Mouse (Mus musculus): ENCODE data around the gene Dhfr.

The Dhfr gene

GRCm38 (mm10) chr13:92393047-92393661, 38.6 kb downstream of the Dhfr start:
- no peak for DNase-seq

DNA sequence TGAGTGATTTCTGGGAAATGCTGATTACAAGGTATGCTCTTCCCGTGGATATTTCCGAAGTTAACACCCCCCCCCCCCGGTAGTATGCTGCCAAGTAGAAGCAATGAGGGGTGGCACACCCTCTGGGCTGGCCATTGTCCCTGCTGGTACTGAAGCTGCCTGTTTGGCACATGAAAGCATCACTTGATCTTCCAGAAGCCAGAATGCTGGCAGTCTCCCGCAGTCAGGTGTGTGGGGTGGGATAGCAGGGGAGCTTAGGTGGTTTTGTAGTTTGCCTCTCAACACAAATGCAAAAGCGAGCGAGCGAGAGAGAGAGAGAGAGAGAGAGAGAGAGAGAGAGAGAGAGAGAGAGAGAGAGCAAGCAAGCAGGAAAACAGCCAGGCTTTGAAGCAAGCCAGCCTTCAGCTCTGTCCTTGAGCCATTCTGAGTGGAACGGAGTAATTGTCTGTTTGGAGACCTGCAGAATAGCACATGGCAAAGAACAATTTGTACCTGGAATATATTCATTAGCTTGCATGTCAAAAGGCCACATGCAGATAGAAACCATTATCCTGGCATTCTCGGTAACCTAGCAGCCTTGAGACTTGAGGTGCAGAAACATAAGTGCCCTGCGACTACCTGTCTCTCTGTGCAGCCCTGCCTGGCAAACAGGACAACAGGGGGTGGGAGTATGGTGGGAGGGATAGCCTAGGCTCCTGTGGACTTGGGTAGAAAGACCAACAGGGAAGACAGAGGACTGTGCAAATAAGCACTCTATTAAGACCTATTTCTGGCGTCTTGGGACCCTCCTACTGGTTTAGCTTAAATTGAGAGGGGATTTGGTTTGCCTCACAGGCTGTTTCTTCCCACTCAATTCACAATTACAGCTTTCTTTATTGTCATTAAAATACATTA, 44.2 kb downstream of the Dhfr start:
- DNase-seq: no peak

GRCm38 (mm10) chr13:92402063-92402462, 47.5 kb downstream of the Dhfr start:
- DNase-seq: no peak

DNA sequence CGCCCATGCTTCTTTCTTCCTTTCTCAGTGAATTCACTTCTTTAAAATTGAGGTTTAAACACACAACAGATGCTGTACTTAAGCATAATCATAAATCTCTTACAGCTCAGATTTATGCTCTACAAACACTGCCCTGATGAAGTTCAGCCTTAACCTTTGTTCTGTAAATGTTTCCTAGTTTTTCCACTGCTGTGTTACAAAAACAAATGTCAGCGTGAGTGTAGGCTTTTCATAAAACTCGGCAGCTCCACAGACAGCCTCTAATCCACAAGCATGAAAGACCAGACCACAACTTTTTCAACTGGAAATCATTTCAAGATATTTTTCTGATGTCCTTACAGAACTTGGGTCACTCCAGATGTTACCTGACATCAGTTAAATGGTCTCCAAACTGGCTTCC, 49.0 kb downstream of the Dhfr start:
- no peak for DNase-seq

DNA sequence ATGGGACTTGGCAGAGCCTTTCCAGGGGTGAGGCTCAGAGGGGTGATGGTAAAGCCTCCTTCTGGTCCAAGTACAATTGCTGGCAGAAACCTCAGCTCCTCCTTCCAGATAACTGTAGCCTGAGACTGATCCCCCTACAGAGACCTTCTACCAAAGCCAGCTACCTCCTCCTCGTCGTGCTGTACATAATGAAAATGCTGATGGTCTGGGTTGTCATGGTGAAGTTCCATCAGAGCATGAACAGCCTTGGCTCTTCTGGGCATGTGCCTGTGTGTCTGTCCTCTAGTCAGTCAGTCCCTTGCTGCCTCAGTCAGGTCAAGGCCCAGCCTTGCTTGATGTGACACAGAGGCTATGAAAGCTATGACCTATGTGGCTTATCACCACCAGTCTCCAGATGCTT, 56.0 kb downstream of the Dhfr start:
- no peak for DNase-seq

DNA sequence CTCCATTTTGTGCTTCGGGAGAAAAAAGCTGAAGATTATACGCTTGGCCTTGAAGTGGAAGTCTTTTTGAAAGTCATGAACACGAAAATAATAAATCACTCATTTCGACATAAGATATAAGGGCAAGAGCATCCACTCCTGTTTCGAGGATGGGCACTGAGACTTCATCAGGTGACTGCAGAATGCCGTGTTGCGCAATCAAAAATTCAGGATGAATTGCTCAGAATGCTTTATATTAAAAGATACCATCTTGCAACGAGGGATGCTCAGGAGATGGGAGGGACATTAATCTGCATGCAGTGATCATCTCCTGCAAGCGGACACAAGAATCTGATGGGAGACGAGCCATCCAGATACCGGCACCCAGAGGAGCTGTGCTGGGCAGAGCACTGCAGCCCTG, 65.1 kb downstream of the Dhfr start:
- DNase-seq: no peak

DNA sequence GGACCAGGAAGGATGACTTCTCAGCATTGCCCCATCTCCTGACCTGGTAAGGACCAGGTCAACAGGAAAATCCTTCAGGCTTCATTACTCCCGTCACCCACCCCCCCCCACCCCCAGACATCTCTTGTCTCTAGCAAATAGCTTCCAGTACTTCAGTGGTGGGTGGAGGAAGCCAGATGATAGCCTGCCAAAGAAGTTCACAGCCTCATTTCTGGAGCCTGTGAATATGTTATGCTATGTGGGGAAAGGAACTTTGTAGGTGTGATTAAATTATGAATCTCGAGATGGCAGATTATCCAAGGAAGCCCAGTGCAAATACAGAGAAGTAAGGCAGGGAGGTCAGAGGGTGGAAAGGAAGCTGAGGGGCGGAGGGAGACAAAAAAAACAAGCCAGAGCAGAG, 69.2 kb downstream of the Dhfr start:
- DNase-seq: no peak

DNA sequence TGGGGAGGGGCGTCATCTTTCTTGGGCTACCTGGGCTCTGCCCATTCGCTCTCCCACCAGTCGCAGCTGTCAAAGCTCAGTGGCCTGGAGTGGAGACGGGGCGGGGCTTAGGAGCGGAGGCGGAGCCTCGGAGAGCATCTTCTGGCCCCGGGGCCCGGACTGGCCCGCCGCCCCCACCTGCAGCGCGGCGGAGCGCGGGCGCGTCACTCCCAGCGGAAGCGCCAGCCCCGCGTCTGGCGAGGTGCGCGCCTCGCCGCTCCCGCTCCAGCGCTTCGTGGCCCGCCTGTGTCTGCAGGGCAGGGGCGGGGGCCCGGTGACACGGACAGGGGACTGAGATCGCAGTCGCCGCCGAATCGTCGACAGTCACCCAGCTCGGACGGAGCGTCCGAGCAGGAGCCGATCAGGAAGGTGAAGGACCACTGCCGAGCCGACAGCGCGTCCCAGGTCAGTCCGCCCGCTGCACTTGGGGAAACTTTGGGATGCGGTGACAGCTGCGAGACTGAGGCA, 71.3 kb downstream of the Dhfr start, which contains the start of gene Ankrd34b:
Gene Ankrd34b (plus strand): TSS at position 139 of the 507 bp plus-strand sequence.
- DNase-seq: peak; percentile 31 to 57

- peak in 1 of 2 experiments; percentile 7 for DNase-seq
Observed at GRCm38 (mm10) chr13:92426294-92427051, 71.9 kb downstream of the Dhfr start.

DNA sequence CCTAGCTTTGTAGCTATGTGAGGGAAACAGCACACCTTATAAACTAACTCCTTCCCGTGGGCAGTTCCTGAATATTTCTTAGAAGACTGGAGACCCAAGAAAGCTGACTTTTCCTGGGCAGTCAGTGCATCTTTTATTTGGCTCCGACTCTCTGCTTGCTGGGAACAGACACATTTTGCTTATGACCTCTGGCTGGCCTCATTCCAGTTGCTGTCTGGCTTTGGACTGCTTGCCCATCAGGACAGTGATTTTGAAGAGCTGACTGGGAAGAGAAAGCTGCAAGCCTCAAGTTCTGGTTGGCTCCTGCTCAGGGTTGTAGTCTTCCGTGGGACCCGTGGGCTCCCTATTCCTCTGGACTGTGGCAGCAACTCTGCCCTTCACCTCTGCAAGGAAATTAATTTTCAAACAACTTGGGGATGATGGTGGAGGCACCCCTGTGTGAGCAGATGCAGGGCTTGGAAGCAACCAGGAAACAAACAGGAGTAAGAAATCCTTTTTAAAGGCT, 72.9 kb downstream of the Dhfr start:
- DNase-seq: no peak

Data from thymus, postnatal 36 days (tissue).